Mouse (Mus musculus): ENCODE measurements around the gene R3hdm1. TPM values are rescaled to one million over a fixed set of nuclear protein-coding genes. Genes with fewer than 3 reads are reported as not detected.

The R3hdm1 gene
- polyA plus RNA-seq, 1 experiment from 2014 or later = 38.8 TPM

GRCm38 (mm10) chr1:128064716-128065115 lies 38.4 kb upstream of the R3hdm1 start:
- 90% methylated on average over 6 of the region's 6 CpGs for WGBS
- no peak for DNase-seq (ENCODE audit: low spot score)
- H3K27me3 ChIP-seq (replicated peaks; ENCODE audit: insufficient read depth, low read length) = no peaks in the 10 kb centered on the region
- no peak overlapping the region for H3K4me2 ChIP-seq (replicated peaks; ENCODE audit: low read depth, low read length)
- H3K36me3 ChIP-seq (ENCODE audit: insufficient read depth, low read length) = no peaks in the 10 kb centered on the region
- ATAC-seq = no peak
- H3K4me1 ChIP-seq (ENCODE audit: insufficient read depth, low read depth, low read length) = no peaks in the 10 kb centered on the region
- no peak overlapping the region for H3K4me3 ChIP-seq (ENCODE audit: low read depth, low read length)
- H3K27ac ChIP-seq (ENCODE audit: low read length) = no peak overlapping the region
- H3K9ac ChIP-seq (replicated peaks; ENCODE audit: low read depth) = no peak overlapping the region
- TF ChIP-seq EP300 (IDR thresholded peaks at IDR 0.05) (no peak), CTCF (IDR thresholded peaks at IDR 0.05) (no peak)
- no peaks in the 10 kb centered on the region for H3K9me3 ChIP-seq (ENCODE audit: low read length)

GRCm38 (mm10) chr1:128068945-128069397 lies 34.1 kb upstream of the R3hdm1 start:
- WGBS = 52% methylated on average over 2 of the region's 2 CpGs
- Histone ChIP-seq H3K4me1 (ENCODE audit: insufficient read depth, low read depth, low read length) (no peaks in the 10 kb centered on the region), H3K9me3 (ENCODE audit: low read length) (no peaks in the 10 kb centered on the region), H3K4me3 (ENCODE audit: low read depth, low read length) (no peak overlapping the region), H3K36me3 (ENCODE audit: insufficient read depth, low read length) (no peaks in the 10 kb centered on the region), H3K9ac (replicated peaks; ENCODE audit: low read depth) (no peak overlapping the region), H3K27ac (ENCODE audit: low read length) (no peak overlapping the region), H3K4me2 (replicated peaks; ENCODE audit: low read depth, low read length) (no peak overlapping the region), H3K27me3 (replicated peaks; ENCODE audit: insufficient read depth, low read length) (no peaks in the 10 kb centered on the region)
- DNase-seq (ENCODE audit: low spot score) = no peak
- TF ChIP-seq CTCF (IDR thresholded peaks at IDR 0.05) (no peak), EP300 (IDR thresholded peaks at IDR 0.05) (no peak)
- no peak for ATAC-seq

GRCm38 (mm10) chr1:128070003-128070402 lies 33.1 kb upstream of the R3hdm1 start:
- Histone ChIP-seq H3K4me2 (replicated peaks; ENCODE audit: low read depth, low read length) (no peak overlapping the region), H3K4me3 (ENCODE audit: low read depth, low read length) (no peak overlapping the region), H3K4me1 (ENCODE audit: insufficient read depth, low read depth, low read length) (no peaks in the 10 kb centered on the region), H3K9me3 (ENCODE audit: low read length) (no peaks in the 10 kb centered on the region), H3K9ac (replicated peaks; ENCODE audit: low read depth) (no peak overlapping the region), H3K27ac (ENCODE audit: low read length) (no peak overlapping the region), H3K36me3 (ENCODE audit: insufficient read depth, low read length) (no peaks in the 10 kb centered on the region), H3K27me3 (replicated peaks; ENCODE audit: insufficient read depth, low read length) (no peaks in the 10 kb centered on the region)
- ATAC-seq = no peak
- TF ChIP-seq EP300 (IDR thresholded peaks at IDR 0.05) (no peak), CTCF (IDR thresholded peaks at IDR 0.05) (no peak)
- 94% methylated on average over 3 of the region's 3 CpGs for WGBS
- no peak for DNase-seq (ENCODE audit: low spot score)

GRCm38 (mm10) chr1:128073051-128073450 lies 30.1 kb upstream of the R3hdm1 start:
- WGBS = 92% methylated on average over 6 of the region's 6 CpGs
- DNase-seq (ENCODE audit: low spot score) (no peak), ATAC-seq (no peak)
- Histone ChIP-seq H3K4me1 (ENCODE audit: insufficient read depth, low read depth, low read length) (no peaks in the 10 kb centered on the region), H3K36me3 (ENCODE audit: insufficient read depth, low read length) (no peaks in the 10 kb centered on the region), H3K27ac (ENCODE audit: low read length) (no peak overlapping the region), H3K9ac (replicated peaks; ENCODE audit: low read depth) (no peak overlapping the region), H3K4me2 (replicated peaks; ENCODE audit: low read depth, low read length) (no peak overlapping the region), H3K4me3 (ENCODE audit: low read depth, low read length) (no peak overlapping the region), H3K27me3 (replicated peaks; ENCODE audit: insufficient read depth, low read length) (no peaks in the 10 kb centered on the region), H3K9me3 (ENCODE audit: low read length) (no peaks in the 10 kb centered on the region)
- no peak for TF ChIP-seq EP300 (IDR thresholded peaks at IDR 0.05)
- no peak for TF ChIP-seq CTCF (IDR thresholded peaks at IDR 0.05)

- DNase-seq (ENCODE audit: low spot score) (no peak), ATAC-seq (no peak)
- TF ChIP-seq EP300 (IDR thresholded peaks at IDR 0.05) (no peak), CTCF (IDR thresholded peaks at IDR 0.05) (no peak)
- H3K9me3 ChIP-seq (ENCODE audit: low read length) = no peaks in the 10 kb centered on the region
- H3K4me1 ChIP-seq (ENCODE audit: insufficient read depth, low read depth, low read length) = no peaks in the 10 kb centered on the region
- no peak overlapping the region for H3K4me2 ChIP-seq (replicated peaks; ENCODE audit: low read depth, low read length)
- no peak overlapping the region for H3K27ac ChIP-seq (ENCODE audit: low read length)
- no peaks in the 10 kb centered on the region for H3K36me3 ChIP-seq (ENCODE audit: insufficient read depth, low read length)
- H3K27me3 ChIP-seq (replicated peaks; ENCODE audit: insufficient read depth, low read length) = no peaks in the 10 kb centered on the region
- WGBS = 89% methylated on average over 8 of the region's 8 CpGs
- H3K9ac ChIP-seq (replicated peaks; ENCODE audit: low read depth) = no peak overlapping the region
- H3K4me3 ChIP-seq (ENCODE audit: low read depth, low read length) = no peak overlapping the region
Measured at GRCm38 (mm10) chr1:128076791-128077479, 26.2 kb upstream of the R3hdm1 start.

- TF ChIP-seq EP300 (IDR thresholded peaks at IDR 0.05) = no peak
- TF ChIP-seq CTCF (IDR thresholded peaks at IDR 0.05) = no peak
- DNase-seq (ENCODE audit: low spot score) (no peak), ATAC-seq (no peak)
- H3K27me3 ChIP-seq (replicated peaks; ENCODE audit: insufficient read depth, low read length) = no peaks in the 10 kb centered on the region
- no peaks in the 10 kb centered on the region for H3K9me3 ChIP-seq (ENCODE audit: low read length)
- no peak overlapping the region for H3K4me3 ChIP-seq (ENCODE audit: low read depth, low read length)
- H3K4me2 ChIP-seq (replicated peaks; ENCODE audit: low read depth, low read length) = no peak overlapping the region
- 90% methylated on average over 2 of the region's 2 CpGs for WGBS
- no peak overlapping the region for H3K27ac ChIP-seq (ENCODE audit: low read length)
- no peaks in the 10 kb centered on the region for H3K4me1 ChIP-seq (ENCODE audit: insufficient read depth, low read depth, low read length)
- H3K36me3 ChIP-seq (ENCODE audit: insufficient read depth, low read length) = no peaks in the 10 kb centered on the region
- no peak overlapping the region for H3K9ac ChIP-seq (replicated peaks; ENCODE audit: low read depth)
Measured at GRCm38 (mm10) chr1:128077788-128078187, 25.3 kb upstream of the R3hdm1 start.

All from lung, postnatal 0 days (tissue).